Mouse (Mus musculus) hindlimb bud, embryonic 11.5 days (tissue): ENCODE measurements at regions not wholly inside any gene's neighbourhood (a gene's known extent, or its start where the extent isn't known, plus 50 kb on each side); places are given as distances from the start of the nearest gene placed in this dataset.
A peak's percentile ranks its signal among the peaks of the same experiment; 100 is the strongest.

Experiments
- DNase-seq: peaks from one replicate; pipeline ENCODE4 v3.0.0-alpha.2; 2012; ENCODE audit warnings: low read depth, low spot score; ENCODE audit errors: extremely low spot score

DNA sequence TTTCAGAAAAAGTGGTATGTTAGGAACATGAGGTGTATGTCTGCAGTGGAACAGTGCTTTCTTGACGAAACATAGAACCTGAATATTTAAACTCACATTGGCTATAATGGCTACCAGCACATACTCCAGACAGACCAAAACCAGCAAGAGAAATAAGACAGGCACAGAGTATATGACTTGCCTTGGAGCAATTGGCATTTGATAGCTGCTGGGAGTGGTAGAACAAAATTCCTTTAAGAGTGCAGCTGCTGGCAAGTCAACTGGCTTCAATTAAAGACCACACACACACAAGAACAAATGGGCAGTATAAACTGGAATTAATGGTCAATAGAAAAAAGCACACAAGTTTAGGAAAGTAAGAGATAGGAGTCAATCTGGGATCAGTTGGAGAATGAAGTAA is 732.3 kb downstream of the Sis start:
- peak; percentile 56 for DNase-seq

DNA sequence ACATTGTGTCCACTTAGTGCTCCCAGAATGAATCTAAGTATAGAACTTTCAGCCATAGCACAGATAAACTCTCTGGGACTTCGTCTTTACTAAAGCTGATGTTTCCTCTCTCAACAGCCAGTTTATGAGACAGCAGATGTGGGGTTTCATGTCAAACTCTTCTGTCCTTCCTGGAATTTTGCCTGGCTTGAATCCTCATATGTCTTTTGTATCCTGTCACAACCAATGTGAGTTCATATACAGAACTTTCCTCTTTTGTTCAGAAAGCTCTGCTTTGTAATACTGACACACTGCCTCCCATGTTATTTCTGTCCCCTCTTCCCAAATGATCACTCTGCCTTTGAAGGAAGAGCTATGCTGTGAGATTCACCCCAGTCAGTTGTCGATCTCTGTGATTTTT is 739.8 kb downstream of the Sis start:
- DNase-seq, result no peak
